Mouse (Mus musculus): ENCODE results near the gene Skap2. TPM values are rescaled to one million over a fixed set of nuclear protein-coding genes. Genes with fewer than 3 reads are reported as not detected.
A peak's percentile ranks its signal among the peaks of the same experiment; 100 is the strongest.

Skap2 gene
- polyA plus RNA-seq, 1 experiment from 2014 or later, result 22.2 TPM

DNA sequence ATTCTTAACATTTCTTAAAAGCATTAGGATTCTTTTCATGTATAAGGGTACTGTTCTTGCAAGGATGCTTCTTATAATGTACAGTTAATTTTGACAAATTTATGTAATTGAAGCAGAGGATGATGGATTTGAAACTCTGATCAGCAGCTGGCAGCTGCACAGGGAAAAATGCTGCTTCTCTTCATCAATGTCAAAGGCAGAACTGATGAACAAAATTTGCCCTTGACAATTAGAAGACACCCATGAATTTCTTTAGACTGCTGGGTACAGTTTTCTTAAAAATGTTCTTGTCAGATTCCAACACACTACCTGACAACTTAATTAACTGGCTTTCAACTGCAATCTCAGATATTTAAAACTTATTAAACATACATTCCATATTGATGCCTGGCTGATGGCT lies 103.9 kb downstream of the Skap2 start:
- Histone ChIP-seq H3K4me2 (no peak overlapping the region), H3K36me3 (peaks cover 3% of the 10 kb centered on the region; the same call in 1 of the 2 replicates), H3K27ac (no peak overlapping the region), H3K27me3 (replicated peaks) (no peaks in the 10 kb centered on the region), H3K9ac (no peak overlapping the region), H3K9me3 (replicated peaks) (no peaks in the 10 kb centered on the region), H3K4me1 (no peaks in the 10 kb centered on the region), H3K4me3 (no peak overlapping the region)
- no peak for ATAC-seq

DNA sequence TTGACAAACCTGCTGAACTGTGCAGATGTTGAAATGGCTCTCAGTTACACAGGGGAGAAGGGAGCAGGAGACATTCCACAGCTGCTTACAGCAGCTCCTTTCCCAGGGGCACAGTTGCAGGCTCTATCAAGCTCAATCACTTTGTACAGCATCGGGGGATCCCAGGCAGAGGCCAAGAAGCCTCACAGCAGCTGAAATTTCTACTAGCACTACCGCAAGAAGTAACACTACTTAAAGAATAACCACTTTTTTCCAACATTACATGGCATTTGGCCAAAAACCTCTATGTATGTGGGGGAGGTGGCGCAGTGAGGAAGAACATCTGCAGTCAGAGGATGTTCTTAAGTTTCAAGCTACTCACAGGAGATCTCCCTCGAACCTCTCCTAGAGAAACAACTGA lies 106.7 kb downstream of the Skap2 start:
- no peak overlapping the region for H3K4me2 ChIP-seq
- no peaks in the 10 kb centered on the region for H3K9me3 ChIP-seq (replicated peaks)
- ATAC-seq, result no peak
- 0 out of 2 replicates have a peak, but pooled peaks cover 7% of the 10 kb centered on the region for H3K4me1 ChIP-seq
- WGBS (ENCODE audit: insufficient replicate concordance), result 66% methylated on average over 4 of the region's 4 CpGs
- no peak overlapping the region for H3K9ac ChIP-seq
- no peak overlapping the region for H3K4me3 ChIP-seq
- H3K27ac ChIP-seq, result no peak overlapping the region
- peaks cover 3% of the 10 kb centered on the region; the same call in 1 of the 2 replicates for H3K36me3 ChIP-seq
- H3K27me3 ChIP-seq (replicated peaks), result no peaks in the 10 kb centered on the region

DNA sequence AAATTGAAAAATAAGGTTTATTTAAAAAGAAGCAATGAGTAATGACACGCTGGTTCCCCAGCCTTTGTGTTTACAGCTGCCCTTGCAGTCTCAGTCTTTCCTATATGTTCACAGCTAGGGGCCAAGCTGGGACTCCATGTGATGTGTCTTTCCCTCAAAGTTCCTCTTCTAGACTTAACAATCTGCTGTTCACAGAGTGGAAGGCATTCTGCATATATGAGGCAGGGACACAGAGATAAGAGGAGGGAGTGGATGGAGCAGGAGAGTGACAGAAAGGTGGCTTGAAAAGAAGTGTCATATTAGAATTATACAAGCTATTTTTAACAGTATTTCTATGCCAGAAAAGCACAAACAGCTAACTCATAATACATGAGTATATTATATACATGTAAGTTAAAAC lies 110.8 kb downstream of the Skap2 start:
- Histone ChIP-seq H3K36me3 (no peaks in the 10 kb centered on the region), H3K4me2 (no peak overlapping the region), H3K9me3 (replicated peaks) (no peaks in the 10 kb centered on the region), H3K27ac (no peak overlapping the region), H3K27me3 (replicated peaks) (no peaks in the 10 kb centered on the region), H3K9ac (no peak overlapping the region), H3K4me3 (no peak overlapping the region), H3K4me1 (0 out of 2 replicates have a peak, but pooled peaks cover 7% of the 10 kb centered on the region)
- WGBS (ENCODE audit: insufficient replicate concordance), result 63% methylated on average over 1 of the region's 1 CpGs
- no peak for ATAC-seq

DNA sequence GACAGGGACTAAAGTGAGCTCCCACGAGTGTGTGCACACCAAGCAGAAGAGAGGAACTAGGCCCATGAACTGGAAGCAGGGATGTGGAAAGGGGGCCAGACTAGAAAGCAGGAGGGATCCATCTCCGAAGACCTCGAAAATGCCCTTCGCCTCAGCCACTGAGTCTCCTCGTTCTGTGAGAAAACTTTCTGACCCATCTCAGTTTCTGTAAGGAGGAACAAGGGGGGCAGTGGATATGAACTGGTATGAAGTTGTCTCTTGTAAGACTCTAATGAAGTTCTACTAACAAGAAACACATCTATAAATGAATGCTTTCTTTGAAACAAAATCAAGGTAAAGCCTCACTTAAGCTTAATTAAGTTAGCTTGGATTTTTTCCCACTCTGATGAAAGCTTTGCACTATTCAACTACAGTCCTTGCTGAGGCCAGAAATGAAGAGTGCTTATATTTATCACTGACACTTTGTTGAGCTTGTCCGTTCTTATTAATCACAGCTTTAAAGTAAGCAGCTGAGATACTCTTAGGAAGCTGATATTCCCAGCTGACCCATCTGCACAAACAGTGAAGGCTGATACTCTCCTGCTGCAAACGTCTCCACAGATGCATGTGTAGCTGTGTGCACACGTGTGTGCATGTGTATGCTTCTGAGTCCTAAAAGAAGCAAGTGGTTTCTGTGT lies 113.9 kb downstream of the Skap2 start:
- H3K9me3 ChIP-seq (replicated peaks), result no peaks in the 10 kb centered on the region
- H3K9ac ChIP-seq, result no peak overlapping the region
- no peak overlapping the region for H3K27ac ChIP-seq
- H3K4me2 ChIP-seq, result no peak overlapping the region
- H3K4me3 ChIP-seq, result no peak overlapping the region
- 0 out of 2 replicates have a peak, but pooled peaks cover 7% of the 10 kb centered on the region for H3K4me1 ChIP-seq
- no peaks in the 10 kb centered on the region for H3K36me3 ChIP-seq
- no peak for ATAC-seq
- WGBS (ENCODE audit: insufficient replicate concordance), result 67% methylated on average over 8 of the region's 8 CpGs
- no peaks in the 10 kb centered on the region for H3K27me3 ChIP-seq (replicated peaks)

DNA sequence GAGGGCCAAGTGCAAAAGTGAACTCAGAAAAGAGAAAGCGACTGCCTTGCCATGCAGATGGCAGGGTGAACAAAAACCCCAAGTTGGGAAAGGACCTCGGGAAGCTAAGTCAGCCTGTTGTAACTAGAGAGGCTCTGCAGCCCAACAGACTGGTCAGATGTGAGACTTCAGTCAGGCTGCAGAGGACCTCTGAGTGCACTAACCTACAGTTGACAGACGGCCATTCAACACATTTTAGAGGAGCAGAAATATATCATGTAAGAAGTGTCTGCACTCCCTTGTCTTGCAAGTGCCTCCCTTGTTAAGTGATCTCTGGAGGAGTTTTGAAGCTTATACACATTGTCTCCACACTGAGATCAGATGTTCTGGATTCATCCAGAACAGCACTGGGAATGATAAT lies 116.6 kb downstream of the Skap2 start:
- no peaks in the 10 kb centered on the region for H3K4me1 ChIP-seq
- ATAC-seq, result no peak
- no peak overlapping the region for H3K9ac ChIP-seq
- H3K4me3 ChIP-seq, result no peak overlapping the region
- no peak overlapping the region for H3K27ac ChIP-seq
- no peaks in the 10 kb centered on the region for H3K9me3 ChIP-seq (replicated peaks)
- no peak overlapping the region for H3K4me2 ChIP-seq
- no peaks in the 10 kb centered on the region for H3K36me3 ChIP-seq
- H3K27me3 ChIP-seq (replicated peaks), result no peaks in the 10 kb centered on the region
- WGBS (ENCODE audit: insufficient replicate concordance), result 65% methylated on average over 3 of the region's 3 CpGs

DNA sequence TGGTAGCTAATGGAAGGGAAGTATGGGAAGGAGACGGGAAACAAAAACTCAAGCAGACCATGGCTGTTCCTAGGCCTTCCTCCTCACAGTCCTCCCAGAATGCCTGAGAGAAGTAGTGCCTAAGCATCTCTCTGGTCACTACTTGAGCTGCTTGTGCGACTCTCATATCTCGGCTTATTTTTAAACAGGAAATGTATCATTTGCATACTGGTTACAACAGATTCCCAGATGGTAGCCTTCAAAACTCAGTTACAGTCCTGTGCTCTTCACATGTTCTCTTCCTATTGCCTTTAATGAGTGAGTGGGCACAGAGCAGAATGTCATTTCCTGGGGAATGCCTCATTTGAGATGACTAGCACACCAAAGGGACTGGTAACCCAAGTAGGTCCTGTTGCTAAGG lies 117.6 kb downstream of the Skap2 start:
- H3K27ac ChIP-seq, result no peak overlapping the region
- H3K4me1 ChIP-seq, result no peaks in the 10 kb centered on the region
- H3K4me3 ChIP-seq, result no peak overlapping the region
- ATAC-seq, result no peak
- H3K9me3 ChIP-seq (replicated peaks), result no peaks in the 10 kb centered on the region
- no peak overlapping the region for H3K9ac ChIP-seq
- no peak overlapping the region for H3K4me2 ChIP-seq
- H3K36me3 ChIP-seq, result no peaks in the 10 kb centered on the region
- WGBS (ENCODE audit: insufficient replicate concordance), result 53% methylated on average over 3 of the region's 3 CpGs
- no peaks in the 10 kb centered on the region for H3K27me3 ChIP-seq (replicated peaks)

DNA sequence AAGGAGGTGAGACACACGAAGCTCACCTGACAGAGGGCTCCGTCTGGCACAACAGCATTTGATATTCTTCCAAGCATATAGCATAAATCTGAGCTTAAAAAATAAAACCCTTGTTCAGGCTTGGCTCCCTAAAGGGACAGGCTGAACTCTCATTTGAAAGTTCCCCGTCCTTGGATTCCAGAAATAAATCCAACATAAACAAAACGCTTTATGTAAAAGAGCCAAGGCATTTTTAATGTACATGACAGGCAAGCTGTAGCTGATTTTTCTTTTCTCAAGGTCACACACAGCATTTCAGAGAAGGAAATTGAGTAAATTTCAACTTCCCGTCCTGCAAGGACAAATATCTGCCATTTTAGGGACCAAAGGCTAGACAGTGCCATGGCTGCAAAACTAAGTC lies 122.0 kb downstream of the Skap2 start:
- Histone ChIP-seq H3K4me2 (no peak overlapping the region), H3K27me3 (replicated peaks) (no peaks in the 10 kb centered on the region), H3K4me3 (no peak overlapping the region), H3K27ac (no peak overlapping the region), H3K9ac (no peak overlapping the region), H3K4me1 (no peaks in the 10 kb centered on the region), H3K36me3 (no peaks in the 10 kb centered on the region), H3K9me3 (replicated peaks) (no peaks in the 10 kb centered on the region)
- no peak for ATAC-seq
- 60% methylated on average over 5 of the region's 5 CpGs for WGBS (ENCODE audit: insufficient replicate concordance)

DNA sequence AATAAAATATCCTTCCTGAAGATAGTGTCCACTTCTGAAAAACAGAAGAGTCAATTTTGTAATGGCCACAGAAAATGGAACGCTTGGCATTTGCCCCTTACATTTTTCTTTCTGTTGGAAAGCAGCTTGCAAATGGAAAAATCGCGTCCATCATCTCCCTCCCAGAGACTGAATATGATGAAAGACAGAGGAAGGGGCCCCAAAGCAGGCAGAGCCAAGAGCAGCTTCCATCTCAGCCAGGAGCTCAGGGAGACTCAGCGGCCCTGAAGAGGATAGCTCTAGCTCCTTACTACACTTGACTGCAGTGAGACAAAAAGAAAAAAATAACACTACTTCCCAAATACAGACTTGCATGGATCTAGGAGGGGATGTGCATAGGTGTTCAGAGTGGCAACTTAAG lies 122.5 kb downstream of the Skap2 start:
- Histone ChIP-seq H3K27ac (no peak overlapping the region), H3K4me2 (no peak overlapping the region), H3K4me1 (no peaks in the 10 kb centered on the region), H3K9ac (no peak overlapping the region), H3K36me3 (no peaks in the 10 kb centered on the region), H3K27me3 (replicated peaks) (no peaks in the 10 kb centered on the region), H3K4me3 (no peak overlapping the region), H3K9me3 (replicated peaks) (no peaks in the 10 kb centered on the region)
- 66% methylated on average over 4 of the region's 4 CpGs for WGBS (ENCODE audit: insufficient replicate concordance)
- no peak for ATAC-seq

DNA sequence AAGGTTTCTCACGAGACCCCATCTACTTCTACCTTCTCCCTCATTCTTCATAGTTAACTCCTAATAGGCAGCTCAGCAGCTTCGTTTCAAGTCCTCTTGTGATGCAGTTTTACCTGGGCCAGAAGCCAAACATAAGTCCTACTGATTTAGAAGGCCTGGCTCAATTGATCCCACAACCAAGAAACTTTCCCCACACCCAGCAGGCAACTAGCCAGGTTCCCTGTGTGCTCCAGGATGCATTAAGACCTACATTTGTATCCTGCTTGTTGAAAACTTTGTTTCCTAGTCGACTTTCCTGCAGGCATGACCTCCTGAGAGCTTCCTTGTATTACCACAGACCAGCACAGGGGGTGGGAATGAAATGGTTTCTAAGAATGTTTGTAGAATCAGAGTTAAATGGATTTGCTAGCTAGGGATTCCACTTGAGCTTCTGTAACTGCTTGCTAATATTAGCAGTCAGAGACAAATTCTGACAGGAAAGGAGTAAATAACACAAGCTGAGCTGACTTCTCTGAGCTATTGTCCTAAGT lies 125.4 kb downstream of the Skap2 start:
- H3K27ac ChIP-seq, result no peak overlapping the region
- no peaks in the 10 kb centered on the region for H3K36me3 ChIP-seq
- H3K4me1 ChIP-seq, result 0 out of 2 replicates have a peak, but pooled peaks cover 4% of the 10 kb centered on the region
- H3K9me3 ChIP-seq (replicated peaks), result no peaks in the 10 kb centered on the region
- no peak overlapping the region for H3K9ac ChIP-seq
- 36% methylated on average over 3 of the region's 3 CpGs for WGBS (ENCODE audit: insufficient replicate concordance)
- no peak for ATAC-seq
- no peak overlapping the region for H3K4me2 ChIP-seq
- H3K27me3 ChIP-seq (replicated peaks), result no peaks in the 10 kb centered on the region
- H3K4me3 ChIP-seq, result no peak overlapping the region

DNA sequence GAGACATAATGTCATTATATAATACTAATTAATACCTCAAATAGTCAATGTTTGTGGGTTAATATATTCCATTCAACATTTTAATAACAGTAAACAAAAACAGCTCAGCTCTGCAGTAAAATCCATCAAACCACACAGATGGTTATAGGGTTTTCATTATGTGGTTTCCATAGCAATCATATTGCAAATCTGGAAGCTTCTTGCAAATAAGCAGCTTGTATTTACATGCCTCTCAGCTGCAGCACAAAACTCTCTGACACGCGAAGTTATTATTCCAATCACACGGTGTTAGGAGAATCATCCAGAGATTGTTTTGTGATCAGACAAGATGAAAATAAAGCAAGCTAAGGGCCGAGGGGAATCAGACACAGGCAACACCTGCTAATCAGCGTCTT lies 129.5 kb downstream of the Skap2 start:
- Histone ChIP-seq H3K9ac (no peak overlapping the region), H3K4me1 (peaks cover 43% of the 10 kb centered on the region), H3K27me3 (replicated peaks) (no peaks in the 10 kb centered on the region), H3K4me2 (no peak overlapping the region), H3K4me3 (no peak overlapping the region), H3K27ac (no peak overlapping the region), H3K36me3 (no peaks in the 10 kb centered on the region), H3K9me3 (replicated peaks) (no peaks in the 10 kb centered on the region)
- WGBS (ENCODE audit: insufficient replicate concordance), result 80% methylated on average over 5 of the region's 5 CpGs
- no peak for ATAC-seq

DNA sequence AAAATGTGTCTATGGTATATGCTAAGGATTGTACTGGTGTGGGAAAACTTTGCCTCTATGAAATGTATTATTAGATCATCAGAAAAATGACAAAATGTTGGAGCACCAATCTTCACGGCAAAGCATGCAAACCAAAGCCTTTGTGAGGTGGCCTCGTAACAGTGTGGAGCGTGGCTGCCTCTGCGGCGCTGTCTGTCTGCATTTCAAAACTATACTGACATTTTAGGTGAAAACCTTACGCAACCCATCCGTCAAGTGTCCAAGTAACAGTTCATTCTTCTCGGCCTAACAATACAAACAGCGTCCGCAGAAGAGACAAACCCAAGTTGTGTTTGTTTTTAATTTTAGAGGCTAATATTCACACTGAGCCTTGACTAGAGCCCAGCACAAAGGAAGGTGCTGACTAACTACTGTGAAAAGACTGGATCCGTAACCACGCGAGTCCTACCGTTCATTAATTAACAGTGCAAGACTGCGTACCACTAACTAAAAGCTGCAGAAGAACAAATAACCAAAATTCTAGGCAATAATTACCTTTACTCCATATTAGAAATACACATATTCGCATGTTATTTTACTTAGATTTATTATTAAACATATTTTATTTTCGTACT lies 130.0 kb downstream of the Skap2 start:
- Histone ChIP-seq H3K27me3 (replicated peaks) (no peaks in the 10 kb centered on the region), H3K36me3 (no peaks in the 10 kb centered on the region), H3K9me3 (replicated peaks) (no peaks in the 10 kb centered on the region), H3K4me2 (no peak overlapping the region), H3K9ac (no peak overlapping the region), H3K27ac (no peak overlapping the region), H3K4me3 (no peak overlapping the region), H3K4me1 (peaks cover 48% of the 10 kb centered on the region)
- WGBS (ENCODE audit: insufficient replicate concordance), result 68% methylated on average over 17 of the region's 17 CpGs
- ATAC-seq, result no peak

DNA sequence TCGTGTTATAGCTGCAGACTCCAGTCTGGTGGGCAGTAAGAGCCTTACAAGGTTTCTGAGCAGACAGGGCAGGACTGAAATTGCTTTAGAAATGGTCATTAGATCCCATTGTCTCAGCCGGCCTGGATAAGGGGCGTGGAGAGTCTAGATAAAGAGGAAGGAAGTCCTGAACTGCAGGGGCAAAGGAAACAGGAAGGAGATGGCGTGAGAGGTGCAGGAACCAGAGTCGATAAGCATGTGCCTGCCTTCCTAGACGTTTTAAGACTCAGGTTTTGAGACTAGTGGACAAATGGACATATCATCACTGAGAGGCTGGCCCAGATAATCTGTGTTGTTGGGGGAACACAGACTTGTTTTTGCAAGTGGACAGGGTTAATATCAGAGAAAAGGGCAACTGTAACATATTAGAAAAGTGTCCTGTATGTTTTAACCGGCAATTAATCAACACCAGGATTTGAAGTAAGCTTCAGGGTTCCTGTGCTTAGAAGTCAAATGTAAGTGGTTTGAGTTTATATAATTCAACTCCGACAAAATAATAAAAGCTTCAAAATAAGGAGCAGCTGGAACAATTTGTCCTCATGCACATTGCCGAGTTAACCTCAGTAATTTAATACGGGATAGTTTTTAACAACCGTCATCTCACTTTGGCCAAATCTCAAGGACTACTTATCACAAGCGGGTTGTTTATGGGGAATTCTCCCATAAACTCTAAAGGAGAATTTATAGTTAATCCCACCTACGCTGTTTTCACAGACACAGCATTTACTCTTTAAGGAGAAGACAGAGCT lies 131.0 kb downstream of the Skap2 start:
- peak overlapping the region; percentile 22; the same call in 1 of the 2 replicates for H3K4me3 ChIP-seq
- H3K36me3 ChIP-seq, result no peaks in the 10 kb centered on the region
- peak overlapping the region; percentile 60 for H3K4me2 ChIP-seq
- no peaks in the 10 kb centered on the region for H3K27me3 ChIP-seq (replicated peaks)
- H3K9ac ChIP-seq, result peak overlapping the region; percentile 22; the same call in 1 of the 2 replicates
- peaks cover 57% of the 10 kb centered on the region for H3K4me1 ChIP-seq
- peak overlapping the region; percentile 66 for H3K27ac ChIP-seq
- 30% methylated on average over 13 of the region's 13 CpGs for WGBS (ENCODE audit: insufficient replicate concordance)
- H3K9me3 ChIP-seq (replicated peaks), result no peaks in the 10 kb centered on the region
- ATAC-seq, result peak; percentile 66

Data from liver, embryonic 12.5 days (tissue).